Mouse (Mus musculus): ENCODE measurements around the gene Mettl2. TPM values are rescaled to one million over a fixed set of nuclear protein-coding genes. Genes with fewer than 3 reads are reported as not detected.

Mettl2 gene
- total RNA-seq, 2 experiments from 2014 or later = 25.5 to 25.9 TPM

Other genes with a start within 250 kb of the Mettl2 start
- under 1 TPM; 0.48 to 0.98 TPM for gene Efcab3, start 62.8 kb upstream of the Mettl2 start, total RNA-seq (2021)
- gene Gm10842, start 20.5 kb downstream of the Mettl2 start, total RNA-seq (2021) = not detected
- gene Tlk2, start 52.4 kb downstream of the Mettl2 start, total RNA-seq (2021) = 10 to 100 TPM; 60.6 to 62.6 TPM
- gene Mrc2, start 166.2 kb downstream of the Mettl2 start, total RNA-seq (2021) = 10 to 100 TPM; 13.4 to 13.5 TPM